Mouse (Mus musculus): ENCODE results near the gene Rph3al. TPM values are rescaled to one million over a fixed set of nuclear protein-coding genes. Genes with fewer than 3 reads are reported as not detected.
A peak's percentile ranks its signal among the peaks of the same experiment; 100 is the strongest.

Rph3al gene
- polyA plus RNA-seq, 1 experiment from 2014 or later, result 18.0 TPM

GRCm38 (mm10) chr11:75839536-75840430 is 98.4 kb downstream of the Rph3al start:
- Histone ChIP-seq H3K36me3 (ENCODE audit: insufficient read depth, low read length) (no peaks in the 10 kb centered on the region), H3K27me3 (ENCODE audit: insufficient read depth, low read length) (no peaks in the 10 kb centered on the region), H3K4me2 (replicated peaks; ENCODE audit: low read depth, low read length) (no peak overlapping the region), H3K4me1 (ENCODE audit: insufficient read depth, low read length) (no peaks in the 10 kb centered on the region), H3K9ac (replicated peaks; ENCODE audit: low read length) (no peak overlapping the region), H3K27ac (ENCODE audit: low read length) (no peak overlapping the region), H3K4me3 (ENCODE audit: low read length) (no peak overlapping the region), H3K9me3 (ENCODE audit: low read length) (no peaks in the 10 kb centered on the region)
- no peak for ATAC-seq (ENCODE audit: low FRiP score, low TSS enrichment)
- WGBS, result 80% methylated on average over 12 of the region's 12 CpGs

- Histone ChIP-seq H3K9me3 (ENCODE audit: low read length) (no peaks in the 10 kb centered on the region), H3K4me2 (replicated peaks; ENCODE audit: low read depth, low read length) (no peak overlapping the region), H3K36me3 (ENCODE audit: insufficient read depth, low read length) (no peaks in the 10 kb centered on the region), H3K4me1 (ENCODE audit: insufficient read depth, low read length) (no peaks in the 10 kb centered on the region), H3K4me3 (ENCODE audit: low read length) (no peak overlapping the region), H3K9ac (replicated peaks; ENCODE audit: low read length) (no peak overlapping the region), H3K27me3 (ENCODE audit: insufficient read depth, low read length) (no peaks in the 10 kb centered on the region), H3K27ac (ENCODE audit: low read length) (no peak overlapping the region)
- WGBS, result 60% methylated on average over 10 of the region's 10 CpGs
- no peak for ATAC-seq (ENCODE audit: low FRiP score, low TSS enrichment)
These were observed 99.3 kb downstream of the Rph3al start for GRCm38 (mm10) chr11:75838861-75839426.

GRCm38 (mm10) chr11:75836240-75836610 is 102.0 kb downstream of the Rph3al start:
- H3K4me3 ChIP-seq (ENCODE audit: low read length), result no peak overlapping the region
- no peak overlapping the region for H3K4me2 ChIP-seq (replicated peaks; ENCODE audit: low read depth, low read length)
- H3K4me1 ChIP-seq (ENCODE audit: insufficient read depth, low read length), result no peaks in the 10 kb centered on the region
- no peak for ATAC-seq (ENCODE audit: low FRiP score, low TSS enrichment)
- H3K9ac ChIP-seq (replicated peaks; ENCODE audit: low read length), result no peak overlapping the region
- no peaks in the 10 kb centered on the region for H3K9me3 ChIP-seq (ENCODE audit: low read length)
- H3K36me3 ChIP-seq (ENCODE audit: insufficient read depth, low read length), result no peaks in the 10 kb centered on the region
- no peaks in the 10 kb centered on the region for H3K27me3 ChIP-seq (ENCODE audit: insufficient read depth, low read length)
- H3K27ac ChIP-seq (ENCODE audit: low read length), result no peak overlapping the region
- WGBS, result 78% methylated on average over 11 of the region's 11 CpGs

- H3K36me3 ChIP-seq (ENCODE audit: insufficient read depth, low read length), result no peaks in the 10 kb centered on the region
- 79% methylated on average over 11 of the region's 11 CpGs for WGBS
- no peak for ATAC-seq (ENCODE audit: low FRiP score, low TSS enrichment)
- H3K4me1 ChIP-seq (ENCODE audit: insufficient read depth, low read length), result no peaks in the 10 kb centered on the region
- H3K27ac ChIP-seq (ENCODE audit: low read length), result no peak overlapping the region
- H3K9ac ChIP-seq (replicated peaks; ENCODE audit: low read length), result no peak overlapping the region
- no peaks in the 10 kb centered on the region for H3K27me3 ChIP-seq (ENCODE audit: insufficient read depth, low read length)
- no peaks in the 10 kb centered on the region for H3K9me3 ChIP-seq (ENCODE audit: low read length)
- H3K4me3 ChIP-seq (ENCODE audit: low read length), result no peak overlapping the region
- H3K4me2 ChIP-seq (replicated peaks; ENCODE audit: low read depth, low read length), result no peak overlapping the region
These were observed 102.5 kb downstream of the Rph3al start for GRCm38 (mm10) chr11:75835587-75836239.

- no peak overlapping the region for H3K9ac ChIP-seq (replicated peaks; ENCODE audit: low read length)
- H3K27me3 ChIP-seq (ENCODE audit: insufficient read depth, low read length), result no peaks in the 10 kb centered on the region
- H3K9me3 ChIP-seq (ENCODE audit: low read length), result peaks cover 6% of the 10 kb centered on the region; the same call in 1 of the 2 replicates
- no peak for ATAC-seq (ENCODE audit: low FRiP score, low TSS enrichment)
- whole genome bisulfite sequencing, result 83% methylated on average over 6 of the region's 6 CpGs
- peaks cover 6% of the 10 kb centered on the region; the same call in 1 of the 2 replicates for H3K36me3 ChIP-seq (ENCODE audit: insufficient read depth, low read length)
- no peaks in the 10 kb centered on the region for H3K4me1 ChIP-seq (ENCODE audit: insufficient read depth, low read length)
- H3K27ac ChIP-seq (ENCODE audit: low read length), result no peak overlapping the region
- no peak overlapping the region for H3K4me3 ChIP-seq (ENCODE audit: low read length)
- no peak overlapping the region for H3K4me2 ChIP-seq (replicated peaks; ENCODE audit: low read depth, low read length)
These were observed 105.1 kb downstream of the Rph3al start for GRCm38 (mm10) chr11:75833081-75833480.

GRCm38 (mm10) chr11:75830386-75830785 is 107.8 kb downstream of the Rph3al start:
- no peak overlapping the region for H3K9ac ChIP-seq (replicated peaks; ENCODE audit: low read length)
- no peak overlapping the region for H3K4me3 ChIP-seq (ENCODE audit: low read length)
- no peak overlapping the region for H3K4me2 ChIP-seq (replicated peaks; ENCODE audit: low read depth, low read length)
- no peaks in the 10 kb centered on the region for H3K4me1 ChIP-seq (ENCODE audit: insufficient read depth, low read length)
- WGBS, result 89% methylated on average over 3 of the region's 3 CpGs
- H3K36me3 ChIP-seq (ENCODE audit: insufficient read depth, low read length), result peaks cover 6% of the 10 kb centered on the region; the same call in 1 of the 2 replicates
- H3K9me3 ChIP-seq (ENCODE audit: low read length), result peaks cover 6% of the 10 kb centered on the region; the same call in 1 of the 2 replicates
- no peak overlapping the region for H3K27ac ChIP-seq (ENCODE audit: low read length)
- ATAC-seq (ENCODE audit: low FRiP score, low TSS enrichment), result no peak
- H3K27me3 ChIP-seq (ENCODE audit: insufficient read depth, low read length), result no peaks in the 10 kb centered on the region

- Histone ChIP-seq H3K9me3 (ENCODE audit: low read length) (peaks cover 6% of the 10 kb centered on the region; the same call in 1 of the 2 replicates), H3K4me2 (replicated peaks; ENCODE audit: low read depth, low read length) (no peak overlapping the region), H3K27me3 (ENCODE audit: insufficient read depth, low read length) (no peaks in the 10 kb centered on the region), H3K4me3 (ENCODE audit: low read length) (no peak overlapping the region), H3K27ac (ENCODE audit: low read length) (no peak overlapping the region), H3K4me1 (ENCODE audit: insufficient read depth, low read length) (no peaks in the 10 kb centered on the region), H3K9ac (replicated peaks; ENCODE audit: low read length) (no peak overlapping the region), H3K36me3 (ENCODE audit: insufficient read depth, low read length) (peaks cover 6% of the 10 kb centered on the region; the same call in 1 of the 2 replicates)
- WGBS, result 73% methylated on average over 8 of the region's 8 CpGs
- no peak for ATAC-seq (ENCODE audit: low FRiP score, low TSS enrichment)
These were observed 110.8 kb downstream of the Rph3al start for GRCm38 (mm10) chr11:75827414-75827813.

GRCm38 (mm10) chr11:75823506-75823905 is 114.7 kb downstream of the Rph3al start:
- H3K4me2 ChIP-seq (replicated peaks; ENCODE audit: low read depth, low read length), result no peak overlapping the region
- no peaks in the 10 kb centered on the region for H3K27me3 ChIP-seq (ENCODE audit: insufficient read depth, low read length)
- no peak overlapping the region for H3K9ac ChIP-seq (replicated peaks; ENCODE audit: low read length)
- WGBS, result 46% methylated on average over 7 of the region's 7 CpGs
- H3K4me3 ChIP-seq (ENCODE audit: low read length), result no peak overlapping the region
- ATAC-seq (ENCODE audit: low FRiP score, low TSS enrichment), result no peak
- peaks cover 7% of the 10 kb centered on the region; the same call in 1 of the 2 replicates for H3K4me1 ChIP-seq (ENCODE audit: insufficient read depth, low read length)
- no peaks in the 10 kb centered on the region for H3K9me3 ChIP-seq (ENCODE audit: low read length)
- H3K36me3 ChIP-seq (ENCODE audit: insufficient read depth, low read length), result no peaks in the 10 kb centered on the region
- no peak overlapping the region for H3K27ac ChIP-seq (ENCODE audit: low read length)

- H3K27ac ChIP-seq (ENCODE audit: low read length), result no peak overlapping the region; the same call in 1 of the 2 replicates
- H3K4me1 ChIP-seq (ENCODE audit: insufficient read depth, low read length), result peaks cover 4% of the 10 kb centered on the region; the same call in 1 of the 2 replicates
- H3K36me3 ChIP-seq (ENCODE audit: insufficient read depth, low read length), result no peaks in the 10 kb centered on the region
- WGBS, result 30% methylated on average over 10 of the region's 10 CpGs
- peak; percentile 67 for ATAC-seq (ENCODE audit: low FRiP score, low TSS enrichment)
- no peaks in the 10 kb centered on the region for H3K9me3 ChIP-seq (ENCODE audit: low read length)
- no peaks in the 10 kb centered on the region for H3K27me3 ChIP-seq (ENCODE audit: insufficient read depth, low read length)
- H3K4me3 ChIP-seq (ENCODE audit: low read length), result no peak overlapping the region
- no peak overlapping the region for H3K4me2 ChIP-seq (replicated peaks; ENCODE audit: low read depth, low read length)
- no peak overlapping the region for H3K9ac ChIP-seq (replicated peaks; ENCODE audit: low read length)
These were observed 125.1 kb downstream of the Rph3al start for GRCm38 (mm10) chr11:75813085-75813484.

Measured in kidney, embryonic 16.5 days (tissue).